Mouse (Mus musculus): Measurements from ENCODE around the gene Skor1.

The Skor1 gene

DNA sequence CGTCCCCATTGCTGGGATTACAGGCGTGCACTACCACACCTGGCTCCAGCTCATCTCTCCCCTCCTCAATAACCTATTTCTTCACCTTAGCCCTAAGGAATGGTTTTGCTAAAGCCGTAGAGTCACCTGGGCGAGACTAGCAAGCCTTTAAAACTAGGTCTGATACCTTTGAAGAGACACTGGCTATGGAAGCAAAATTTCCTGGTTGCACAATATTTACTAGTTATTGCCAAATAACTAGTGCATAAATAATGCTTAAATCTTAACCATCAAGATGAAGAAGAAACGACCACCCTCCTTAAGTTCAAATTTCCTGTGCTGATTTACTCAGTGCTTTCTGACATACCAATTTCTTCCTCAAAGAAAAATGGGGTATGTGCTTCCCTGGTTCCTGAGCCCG, 15.1 kb downstream of the Skor1 start:
- no peak for DNase-seq (ENCODE audit: low spot score)

GRCm38 (mm10) chr9:63132673-63133601, 15.8 kb downstream of the Skor1 start:
- DNase-seq (ENCODE audit: low spot score) = peak; percentile 93

DNA sequence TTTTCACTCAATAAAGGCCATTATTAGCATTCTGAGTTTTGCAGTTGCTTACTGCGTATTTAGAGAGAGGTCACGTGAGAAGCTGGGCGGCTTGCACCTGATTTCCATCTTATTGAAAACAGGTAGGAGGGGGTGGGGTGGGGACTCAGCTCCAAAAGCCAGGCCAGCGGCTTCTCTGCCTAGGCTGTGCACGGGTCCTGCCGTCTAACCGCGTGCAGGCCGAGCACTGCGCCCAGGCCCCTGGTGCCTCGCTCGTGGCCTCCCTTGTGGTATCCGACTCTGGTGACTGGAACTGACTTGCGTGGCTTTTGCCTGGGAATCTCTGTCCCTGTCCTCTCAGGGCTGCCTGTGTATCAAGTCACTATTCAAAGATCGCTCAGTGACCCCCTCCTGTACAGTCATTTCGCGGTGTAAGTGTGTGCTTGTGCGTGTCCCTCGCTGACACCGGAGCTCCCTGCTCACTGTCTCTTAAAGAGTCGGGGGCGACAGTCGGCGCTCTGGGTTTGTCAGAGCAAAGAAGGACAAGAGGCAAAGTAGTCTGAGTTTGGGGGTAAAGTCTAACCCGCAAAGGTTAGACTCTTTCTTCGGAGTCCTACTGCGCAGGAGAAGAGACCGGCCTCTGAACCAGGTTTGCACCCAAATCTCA, 16.7 kb downstream of the Skor1 start:
- peak; percentile 39 for DNase-seq (ENCODE audit: low spot score)

DNA sequence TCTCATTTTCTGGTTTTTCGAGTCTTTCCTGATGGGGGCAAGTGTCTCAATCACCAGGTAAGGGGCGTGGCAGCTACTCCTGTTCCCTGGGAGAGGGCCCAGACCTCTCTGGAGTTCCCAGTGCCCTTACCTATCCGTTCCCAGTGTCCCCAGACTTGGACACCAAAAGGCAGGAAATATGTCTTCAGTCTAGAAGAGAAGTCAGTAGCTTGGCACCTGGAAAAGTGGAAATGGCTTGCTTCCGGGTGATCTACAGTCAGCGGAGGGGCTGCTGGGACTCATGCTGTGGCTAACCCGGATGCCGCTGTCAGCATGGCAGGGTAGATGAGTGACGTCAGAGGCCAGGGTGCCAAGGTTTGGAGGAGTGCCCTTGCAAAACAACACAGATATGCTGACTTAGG, 19.1 kb downstream of the Skor1 start:
- no peak for DNase-seq (ENCODE audit: low spot score)

GRCm38 (mm10) chr9:63124512-63124911, 24.2 kb downstream of the Skor1 start:
- DNase-seq (ENCODE audit: low spot score) = no peak

- peak; percentile 91 for DNase-seq (ENCODE audit: low spot score)
Measured at GRCm38 (mm10) chr9:63123451-63124438, 25.0 kb downstream of the Skor1 start.

DNA sequence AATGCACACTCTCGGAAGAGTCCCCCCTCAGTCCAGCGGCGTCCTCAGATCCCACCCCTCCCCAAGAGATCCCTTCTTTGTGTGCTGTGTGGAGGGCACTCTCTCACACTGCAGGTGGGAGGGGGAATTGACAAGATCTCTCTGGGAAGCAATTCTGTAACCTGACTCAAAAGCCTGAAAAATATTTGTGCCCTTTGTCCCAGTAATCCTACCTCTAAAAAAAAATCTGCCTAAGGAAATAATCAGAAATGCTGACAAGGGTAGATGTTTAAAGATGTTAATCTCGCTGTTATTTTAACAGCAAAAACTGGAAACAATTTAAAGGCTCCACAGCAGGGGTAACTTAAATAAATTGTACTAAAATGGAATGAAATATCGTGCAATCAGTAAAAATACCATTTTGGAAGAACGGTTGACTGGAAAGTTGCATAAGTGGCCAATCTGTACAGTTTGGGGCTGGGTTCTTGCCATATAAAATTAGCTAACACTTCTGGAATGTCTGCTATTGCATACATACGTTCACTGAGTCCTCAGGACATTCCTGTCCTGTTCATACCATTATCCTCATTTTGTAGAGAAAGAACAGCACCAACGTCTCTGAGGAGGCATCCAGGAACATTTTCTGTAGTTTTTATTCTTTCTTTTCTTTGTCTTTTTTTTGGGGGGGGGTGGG, 26.5 kb downstream of the Skor1 start:
- DNase-seq (ENCODE audit: low spot score) = no peak

DNA sequence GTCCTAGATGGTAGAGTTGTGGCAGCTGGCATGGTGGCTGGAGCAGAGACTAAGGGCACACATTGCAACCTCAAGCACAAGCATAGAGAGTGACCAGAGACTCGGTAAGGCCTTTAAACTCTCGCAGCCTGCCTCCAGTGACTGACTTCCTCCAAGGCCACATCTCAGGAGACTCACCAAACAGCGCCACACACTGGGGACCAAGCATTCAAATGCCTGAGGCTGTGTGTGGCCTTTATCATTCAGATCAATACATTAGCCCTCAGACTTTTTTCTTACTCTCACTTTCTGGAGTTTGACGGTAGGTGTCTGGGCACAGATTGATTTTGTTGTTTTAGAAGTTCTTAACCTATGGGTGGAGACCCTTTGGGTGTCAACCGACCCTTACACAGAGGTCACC, 30.4 kb downstream of the Skor1 start:
- no peak for DNase-seq (ENCODE audit: low spot score)

DNA sequence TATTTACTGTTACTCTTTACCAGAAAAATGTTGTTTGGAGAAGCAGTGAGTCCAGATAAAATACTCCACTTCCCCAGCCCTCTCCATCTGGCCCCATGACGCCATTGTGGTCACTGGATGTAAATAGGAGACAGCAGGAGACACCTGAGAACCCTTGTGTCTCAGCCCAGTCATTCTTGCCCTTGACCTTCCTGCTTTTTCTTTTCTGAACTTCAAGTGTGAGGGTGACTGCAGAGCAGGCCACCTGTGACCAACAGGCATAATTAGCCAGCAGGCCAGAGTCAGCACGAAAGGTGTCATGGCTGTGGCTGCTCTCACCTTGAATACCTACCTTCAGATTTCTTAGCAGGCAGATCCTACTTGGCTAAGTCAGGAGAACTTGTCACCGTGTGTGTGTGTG, 36.2 kb downstream of the Skor1 start:
- DNase-seq (ENCODE audit: low spot score) = no peak

DNA sequence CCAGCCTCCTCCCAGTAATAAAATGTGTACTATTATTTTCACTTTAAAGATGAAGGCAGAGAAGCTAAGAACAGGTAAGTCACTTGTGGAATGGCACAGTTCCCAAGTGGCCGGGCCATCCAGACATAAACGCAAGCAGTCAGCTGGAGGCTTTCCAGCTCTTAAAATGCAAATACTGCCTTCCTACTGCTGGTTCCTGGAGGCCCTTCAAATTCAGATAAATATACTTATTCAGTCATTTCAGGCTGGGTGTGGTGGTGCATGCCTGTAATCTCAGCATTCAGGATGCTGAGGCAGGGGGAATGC, 39.0 kb downstream of the Skor1 start:
- DNase-seq (ENCODE audit: low spot score) = no peak

GRCm38 (mm10) chr9:63109020-63109781, 39.6 kb downstream of the Skor1 start:
- peak; percentile 94 for DNase-seq (ENCODE audit: low spot score)

DNA sequence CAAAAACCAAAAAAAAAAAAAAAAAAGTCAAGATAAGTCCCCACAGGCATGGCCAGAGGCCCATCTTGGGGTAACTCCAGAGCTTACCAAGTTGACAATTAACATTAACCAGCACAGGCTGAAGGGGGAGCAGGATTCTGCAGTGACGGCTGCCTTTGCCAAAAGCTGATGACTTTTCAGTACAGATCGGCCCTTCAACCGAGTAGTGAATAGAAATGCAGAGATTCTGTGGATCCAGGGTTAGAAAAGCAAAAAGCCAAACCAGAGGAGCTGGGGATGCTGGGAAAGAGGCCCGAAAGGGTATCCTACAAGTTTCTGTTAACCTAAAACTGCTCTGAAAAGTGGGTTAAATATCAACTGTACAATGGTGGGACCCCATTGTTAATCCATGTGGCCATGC, 40.2 kb downstream of the Skor1 start:
- peak; percentile 18 for DNase-seq (ENCODE audit: low spot score)

DNA sequence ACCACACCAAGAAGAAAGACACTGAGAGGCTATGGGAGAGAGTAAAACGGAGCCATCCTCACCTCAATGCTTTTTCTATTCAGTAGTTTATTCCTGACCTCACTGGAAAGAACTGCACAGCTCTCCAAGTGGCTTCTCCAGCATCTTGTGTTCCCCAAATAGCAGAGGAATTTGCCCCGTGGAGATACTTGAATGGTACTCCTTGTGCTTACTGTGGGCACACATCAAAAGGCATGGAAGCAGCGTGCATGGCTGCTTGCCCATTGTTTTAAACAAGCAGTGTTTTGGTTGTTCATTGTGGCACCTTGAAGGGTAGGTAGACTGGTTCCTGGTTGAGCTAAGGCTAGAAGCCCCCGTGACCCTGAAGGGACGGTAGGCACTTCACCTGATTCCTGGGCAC, 48.1 kb downstream of the Skor1 start:
- no peak for DNase-seq (ENCODE audit: low spot score)

DNA sequence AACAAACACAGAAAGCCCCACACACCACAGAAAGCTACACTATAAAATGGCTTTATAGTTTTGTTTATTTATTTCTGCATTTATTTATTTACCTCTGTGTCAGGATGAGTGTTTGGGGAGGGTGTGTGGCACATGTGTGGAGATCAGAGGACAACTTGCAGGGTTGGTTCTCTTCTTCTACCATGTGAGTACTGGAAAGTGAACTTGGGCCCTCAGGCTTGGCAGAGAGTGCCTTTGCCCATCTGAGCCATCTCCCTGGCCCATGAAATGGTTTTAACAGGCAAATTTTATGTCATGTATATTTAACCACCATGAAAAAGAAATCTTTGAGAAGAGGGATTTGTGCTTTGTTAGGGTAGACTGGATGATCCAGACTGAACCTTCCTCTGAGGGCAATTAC, 48.9 kb downstream of the Skor1 start:
- DNase-seq (ENCODE audit: low spot score) = no peak

- DNase-seq (ENCODE audit: low spot score) = no peak
Measured at GRCm38 (mm10) chr9:63099344-63099743, 49.4 kb downstream of the Skor1 start.

DNA sequence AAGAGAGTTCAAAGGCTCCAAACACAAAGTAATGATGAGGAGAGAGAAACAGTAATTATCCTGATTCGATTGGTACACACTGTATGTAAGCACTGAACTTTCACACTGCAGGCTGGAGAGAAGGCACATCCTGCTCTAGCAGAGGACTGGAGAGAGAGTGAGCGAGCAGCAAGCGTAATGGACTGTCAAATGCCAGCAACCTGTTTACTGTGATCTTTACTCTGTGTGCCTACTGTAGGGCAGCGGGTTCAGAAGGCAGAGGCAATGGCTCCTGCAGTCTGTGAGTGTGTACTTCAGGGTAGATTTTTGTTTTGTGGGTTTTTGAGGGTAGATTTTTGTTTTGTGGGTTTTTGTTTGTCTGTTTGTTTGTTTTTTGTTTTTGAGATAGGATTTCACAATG, 49.9 kb downstream of the Skor1 start:
- no peak for DNase-seq (ENCODE audit: low spot score)

- no peak for DNase-seq (ENCODE audit: low spot score)
Measured at GRCm38 (mm10) chr9:63097204-63097603, 51.6 kb downstream of the Skor1 start.

DNA sequence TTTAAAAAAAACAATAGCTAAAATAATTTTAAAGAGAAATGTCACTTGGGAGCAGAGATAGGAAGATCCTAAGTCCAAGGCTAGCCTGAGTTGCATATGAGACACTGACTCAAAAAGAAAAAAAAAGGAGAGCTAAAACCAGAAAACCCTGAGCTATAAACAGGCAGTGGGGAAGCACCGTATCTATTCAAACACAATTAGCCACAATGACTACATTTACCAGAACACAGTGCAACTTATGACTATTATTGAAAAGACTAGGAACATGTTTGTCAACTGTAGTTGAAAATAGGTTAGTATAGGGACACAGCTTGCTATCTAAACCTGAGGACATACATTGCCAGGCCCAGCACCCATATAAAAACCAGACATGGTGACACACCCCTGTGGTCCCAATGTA, 54.7 kb downstream of the Skor1 start:
- DNase-seq (ENCODE audit: low spot score) = no peak

- DNase-seq (ENCODE audit: low spot score) = no peak
Measured at GRCm38 (mm10) chr9:63092567-63092966, 56.2 kb downstream of the Skor1 start.

DNA sequence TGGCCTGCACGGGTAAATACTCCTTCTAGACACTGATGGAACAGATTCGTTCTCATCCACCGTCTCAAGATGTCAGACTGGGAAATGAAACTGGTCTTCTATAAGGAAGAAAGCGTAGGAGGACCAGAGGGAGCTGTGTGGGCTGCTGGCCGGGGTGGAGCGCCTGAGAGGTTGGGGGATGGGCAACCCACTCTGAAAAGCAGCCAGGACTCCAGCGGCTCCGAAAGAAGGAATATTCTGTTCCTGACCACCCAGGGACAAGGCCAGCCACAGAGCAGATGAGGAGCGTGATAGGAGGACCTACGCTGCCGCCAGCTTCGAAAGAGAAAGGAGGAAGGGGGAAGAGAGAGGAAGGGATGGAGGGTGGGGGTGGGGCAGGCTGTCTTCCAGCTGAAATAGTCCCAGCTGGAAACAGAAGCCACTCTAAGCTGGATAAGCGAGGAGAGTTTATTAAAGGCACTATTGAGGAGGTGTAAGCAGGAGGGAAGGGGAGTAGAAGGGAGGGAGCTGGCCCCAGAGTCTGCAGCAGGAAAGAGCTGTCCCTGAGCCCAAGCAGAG, 56.7 kb downstream of the Skor1 start:
- peak; percentile 76 for DNase-seq (ENCODE audit: low spot score)
